Mouse (Mus musculus) lung, embryonic 14.5 days (tissue): ENCODE measurements around the gene Gm10577. TPM values are rescaled to one million over a fixed set of nuclear protein-coding genes. Genes with fewer than 3 reads are reported as not detected.

Experiments used
- ATAC-seq: fragments of 200-750 bp; cut with Nextera tagmentation; 2 replicates; pipeline ENCODE4 v1.8.0; 2017; ENCODE audit warnings: mild to moderate bottlenecking, moderate TSS enrichment, moderate library complexity; ENCODE audit not compliant: insufficient read depth
- DNase-seq: peaks from one replicate; pipeline ENCODE4 v3.0.0-alpha.2; 2015
- H3K27ac ChIP-seq: fragments of 300-500 bp; sonication (generic); 2 replicates; pipeline ENCODE4 v1.5.1; 2014; ENCODE audit warnings: low read depth, mild to moderate bottlenecking, moderate library complexity
- H3K27me3 ChIP-seq: fragments of 300-500 bp; sonication (generic); 2 replicates; pipeline ENCODE4 v1.6.1; 2014; ENCODE audit warnings: low read length, control low read depth; ENCODE audit not compliant: insufficient read depth
- H3K36me3 ChIP-seq: fragments of 300-500 bp; sonication (generic); 2 replicates; pipeline ENCODE4 v1.6.1; 2014; ENCODE audit warnings: control low read depth; ENCODE audit not compliant: insufficient read depth
- H3K4me1 ChIP-seq: fragments of 300-500 bp; sonication (generic); 2 replicates; pipeline ENCODE4 v1.6.1; 2014; ENCODE audit warnings: antibody characterized with exemption, control low read depth; ENCODE audit not compliant: insufficient read depth
- H3K4me2 ChIP-seq: fragments of 300-500 bp; sonication (generic); 2 replicates; pipeline ENCODE4 v1.6.1; 2014; ENCODE audit warnings: mild to moderate bottlenecking
- H3K4me3 ChIP-seq: fragments of 300-500 bp; sonication (generic); 2 replicates; pipeline ENCODE4 v1.5.1; 2014; ENCODE audit warnings: low read depth, low read length
- H3K9ac ChIP-seq: fragments of 300-500 bp; sonication (generic); 2 replicates; pipeline ENCODE4 v1.6.1; 2014
- H3K9me3 ChIP-seq: fragments of 300-500 bp; sonication (generic); 2 replicates; pipeline ENCODE4 v1.6.1; 2016; ENCODE audit warnings: low read depth, low read length, control low read depth
- CTCF ChIP-seq: IDR thresholded peaks from 2 replicates; pipeline ENCODE4 v1.5.1; 2016; ENCODE audit warnings: antibody characterized with exemption, low read depth
- WGBS: fragments of 180-500 bp; shearing (Covaris S2); extraction: QIAGEN DNeasy Blood & Tissue Kit; methylation state at CpG from one replicate; pipeline ENCODE4 v1.1.7; 2014; 5-methylcytosine and 5-hydroxymethylcytosine counted together
- polyA plus RNA-seq: library from polyadenylated mRNA; unstranded; fragments of >200 nt; fragmentation: Nextera tagmentation; extraction: Ambion mirVana; gene quantifications from 2 replicates; pipeline ENCODE4 v1.2.1, GENCODE M21; 2014

The Gm10577 gene
- polyA plus RNA-seq, 1 experiment from 2014 or later: not detected

DNA sequence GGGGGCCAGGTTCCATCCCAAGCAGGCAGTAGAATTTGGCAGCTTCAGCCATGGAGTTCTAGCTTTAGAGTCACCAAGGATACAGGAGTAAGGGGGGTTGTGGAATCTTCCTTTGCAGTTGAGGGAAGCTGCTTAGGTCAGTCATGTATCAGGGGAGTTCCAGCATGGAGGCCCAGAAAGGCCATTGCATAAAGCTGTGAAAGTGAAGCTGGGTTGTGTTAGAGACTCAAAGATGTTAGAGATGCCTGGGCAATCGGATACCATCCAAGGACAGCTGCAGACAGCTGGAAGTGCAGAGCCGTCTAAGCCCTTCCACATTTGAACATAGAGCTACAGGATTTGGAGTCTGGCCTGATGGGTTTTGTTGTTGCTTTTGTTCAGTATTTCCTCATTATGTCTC is 23.2 kb upstream of the Gm10577 start:
- DNase-seq (peak; percentile 34), ATAC-seq (no peak)
- no peak overlapping the region for H3K4me2 ChIP-seq
- no peaks in the 10 kb centered on the region for H3K36me3 ChIP-seq
- no peaks in the 10 kb centered on the region for H3K27me3 ChIP-seq
- WGBS: 60% methylated on average over 2 of the region's 2 CpGs
- no peak for TF ChIP-seq CTCF
- H3K4me3 ChIP-seq: no peak overlapping the region
- no peaks in the 10 kb centered on the region for H3K4me1 ChIP-seq
- no peaks in the 10 kb centered on the region for H3K9me3 ChIP-seq
- no peak overlapping the region for H3K9ac ChIP-seq
- H3K27ac ChIP-seq: no peak overlapping the region

GRCm38 (mm10) chr4:101037156-101037555 is 16.7 kb upstream of the Gm10577 start:
- Histone ChIP-seq H3K9ac (no peak overlapping the region), H3K4me1 (no peaks in the 10 kb centered on the region), H3K4me3 (no peak overlapping the region), H3K4me2 (no peak overlapping the region), H3K27ac (no peak overlapping the region), H3K9me3 (no peaks in the 10 kb centered on the region), H3K27me3 (no peaks in the 10 kb centered on the region), H3K36me3 (no peaks in the 10 kb centered on the region)
- ATAC-seq: no peak
- DNase-seq: no peak
- WGBS: 63% methylated on average over 7 of the region's 7 CpGs
- TF ChIP-seq CTCF: no peak

DNA sequence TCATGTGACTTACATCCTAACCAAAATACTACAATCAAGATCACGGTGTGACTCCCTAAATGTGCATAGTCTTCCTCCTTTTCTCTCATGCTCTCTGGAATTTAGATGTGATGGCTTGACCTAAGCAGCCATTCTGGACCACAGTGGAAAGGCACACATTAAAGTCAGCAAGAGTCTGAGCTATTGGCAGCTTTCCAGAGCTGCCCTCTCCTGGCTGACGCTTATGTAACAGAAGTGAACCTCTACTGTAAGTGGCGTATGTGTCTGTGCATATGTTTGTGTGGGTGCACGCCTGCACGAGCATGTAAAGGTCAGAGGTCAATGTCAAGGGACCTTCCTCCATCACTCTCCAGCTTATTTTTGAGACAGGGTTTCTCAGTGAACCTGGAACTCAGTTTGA is 14.6 kb upstream of the Gm10577 start:
- ATAC-seq (no peak), DNase-seq (peak; percentile 71)
- Histone ChIP-seq H3K27ac (no peak overlapping the region), H3K9ac (no peak overlapping the region), H3K4me2 (no peak overlapping the region), H3K27me3 (no peaks in the 10 kb centered on the region), H3K36me3 (no peaks in the 10 kb centered on the region), H3K9me3 (no peaks in the 10 kb centered on the region), H3K4me3 (no peak overlapping the region), H3K4me1 (no peaks in the 10 kb centered on the region)
- WGBS: 53% methylated on average over 5 of the region's 5 CpGs
- peak; percentile 22; the same call in 1 of the 2 replicates for TF ChIP-seq CTCF

DNA sequence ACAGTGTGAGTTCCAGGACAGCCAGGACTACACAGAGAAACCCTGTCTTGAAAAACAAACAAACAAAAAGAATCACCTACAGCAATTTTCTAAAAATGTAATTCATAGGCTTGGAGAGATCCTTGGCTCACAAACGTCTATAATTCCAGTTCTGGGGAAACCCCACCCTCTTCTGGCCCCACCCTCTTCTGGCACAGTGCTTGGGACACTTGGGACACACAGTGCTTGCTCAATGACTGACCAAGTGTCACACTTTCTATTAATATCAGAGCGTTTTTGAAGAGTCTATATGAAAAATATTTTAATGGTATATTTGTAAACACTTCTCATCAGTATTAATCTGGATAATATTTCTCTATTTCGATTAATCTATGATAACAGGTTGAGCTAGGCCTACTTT is 12.6 kb upstream of the Gm10577 start:
- no peak overlapping the region for H3K9ac ChIP-seq
- H3K9me3 ChIP-seq: no peaks in the 10 kb centered on the region
- H3K27me3 ChIP-seq: no peaks in the 10 kb centered on the region
- H3K36me3 ChIP-seq: no peaks in the 10 kb centered on the region
- ATAC-seq (no peak), DNase-seq (no peak)
- H3K4me1 ChIP-seq: no peaks in the 10 kb centered on the region
- H3K4me3 ChIP-seq: no peak overlapping the region
- H3K4me2 ChIP-seq: no peak overlapping the region
- H3K27ac ChIP-seq: no peak overlapping the region
- TF ChIP-seq CTCF: no peak
- 67% methylated on average over 3 of the region's 3 CpGs for WGBS

DNA sequence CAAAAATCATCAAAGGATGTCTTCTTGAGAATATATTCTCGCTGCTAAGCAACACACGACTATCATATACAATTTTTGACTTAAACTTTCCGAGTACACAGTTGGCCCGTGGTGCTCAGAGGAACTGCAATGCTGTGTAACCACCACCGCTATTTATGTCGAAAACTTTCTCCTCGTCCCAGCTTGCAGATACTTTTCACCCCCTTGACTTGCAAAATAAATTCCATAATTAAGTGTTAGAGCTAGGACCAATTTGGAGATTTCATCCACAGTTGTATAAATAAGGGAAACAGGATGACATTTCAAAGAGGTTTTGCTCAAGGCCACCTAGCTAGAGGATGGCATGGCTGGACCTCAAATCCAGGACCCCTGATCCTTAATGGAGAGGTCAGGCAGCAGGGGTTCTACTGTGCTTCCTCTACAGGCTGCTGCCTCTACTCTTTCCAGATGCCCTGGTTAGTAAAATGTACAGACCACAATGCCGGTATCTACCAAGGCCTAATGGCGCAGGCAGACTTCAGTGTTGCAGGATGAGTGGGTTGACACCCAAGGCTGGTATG is 7.4 kb upstream of the Gm10577 start:
- Histone ChIP-seq H3K27me3 (no peaks in the 10 kb centered on the region), H3K4me3 (no peak overlapping the region), H3K27ac (no peak overlapping the region), H3K36me3 (no peaks in the 10 kb centered on the region), H3K4me2 (no peak overlapping the region), H3K9me3 (no peaks in the 10 kb centered on the region; the same call in 1 of the 2 replicates), H3K4me1 (peaks cover 9% of the 10 kb centered on the region), H3K9ac (no peak overlapping the region)
- ATAC-seq (no peak), DNase-seq (peak; percentile 63)
- 51% methylated on average over 9 of the region's 9 CpGs for WGBS
- TF ChIP-seq CTCF: no peak

DNA sequence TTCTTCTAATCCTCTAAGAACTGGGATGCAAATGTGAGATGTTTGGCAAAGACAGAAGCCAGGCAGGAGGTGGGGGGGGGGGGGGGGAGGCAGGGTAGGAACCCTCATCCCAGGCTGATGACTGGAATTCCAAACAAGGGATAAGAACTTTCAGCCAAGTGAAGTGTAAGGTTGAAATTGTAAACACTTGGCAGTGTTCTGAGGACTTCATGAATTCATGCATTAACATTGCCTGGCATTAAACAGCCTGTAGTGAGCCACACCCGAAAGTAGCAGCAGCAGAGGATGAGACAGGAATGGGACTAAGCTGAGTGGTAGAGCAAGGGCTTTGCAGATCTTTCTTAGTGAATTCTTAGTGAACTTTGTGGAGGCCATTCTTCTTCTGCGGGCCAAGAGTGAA is 6.5 kb upstream of the Gm10577 start:
- H3K9me3 ChIP-seq: no peaks in the 10 kb centered on the region; the same call in 1 of the 2 replicates
- peaks cover 9% of the 10 kb centered on the region for H3K4me1 ChIP-seq
- no peak overlapping the region for H3K4me3 ChIP-seq
- no peaks in the 10 kb centered on the region for H3K27me3 ChIP-seq
- H3K27ac ChIP-seq: no peak overlapping the region
- no peaks in the 10 kb centered on the region for H3K36me3 ChIP-seq
- H3K9ac ChIP-seq: no peak overlapping the region
- no peak for TF ChIP-seq CTCF
- DNase-seq (peak; percentile 56), ATAC-seq (peak; percentile 21; the same call in 1 of the 2 replicates)
- no peak overlapping the region for H3K4me2 ChIP-seq
- 59% methylated on average over 2 of the region's 2 CpGs for WGBS

- Histone ChIP-seq H3K4me1 (peaks cover 9% of the 10 kb centered on the region), H3K27ac (no peak overlapping the region), H3K36me3 (no peaks in the 10 kb centered on the region), H3K27me3 (no peaks in the 10 kb centered on the region), H3K9me3 (no peaks in the 10 kb centered on the region; the same call in 1 of the 2 replicates), H3K9ac (no peak overlapping the region), H3K4me2 (no peak overlapping the region), H3K4me3 (no peak overlapping the region)
- DNase-seq (peak; percentile 1), ATAC-seq (no peak)
- 47% methylated on average over 5 of the region's 5 CpGs for WGBS
- TF ChIP-seq CTCF: no peak
These were observed 6.1 kb upstream of the Gm10577 start for GRCm38 (mm10) chr4:101026566-101026965.
